Mouse (Mus musculus): ENCODE results near the gene Nck2.

Nck2 gene

DNA sequence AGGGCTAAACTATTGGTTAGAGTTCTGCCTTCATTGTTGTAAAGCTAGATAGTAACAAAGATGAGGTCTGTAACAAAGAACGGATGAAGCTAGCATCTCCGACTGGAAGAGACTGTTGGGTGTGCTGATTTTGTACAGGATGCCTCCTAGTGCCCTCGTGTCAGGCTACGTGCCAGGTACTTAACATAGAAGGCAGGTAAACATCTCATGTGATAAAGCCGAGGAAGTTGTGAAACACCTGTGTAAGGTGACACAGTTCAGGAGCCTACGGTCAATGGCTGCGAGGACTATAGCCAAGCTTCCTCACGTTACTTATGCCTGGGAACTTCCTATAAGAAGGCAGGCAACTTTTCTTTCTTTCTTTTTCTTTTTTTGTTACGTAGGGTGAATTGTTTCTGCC is at the start of gene Nck2:
Nck2 (plus strand) TSS at position 49 of the 400 bp plus-strand sequence.
- DNase-seq (ENCODE audit: low read depth in 2 of 2, low spot score in 2 of 2), result no peak

DNA sequence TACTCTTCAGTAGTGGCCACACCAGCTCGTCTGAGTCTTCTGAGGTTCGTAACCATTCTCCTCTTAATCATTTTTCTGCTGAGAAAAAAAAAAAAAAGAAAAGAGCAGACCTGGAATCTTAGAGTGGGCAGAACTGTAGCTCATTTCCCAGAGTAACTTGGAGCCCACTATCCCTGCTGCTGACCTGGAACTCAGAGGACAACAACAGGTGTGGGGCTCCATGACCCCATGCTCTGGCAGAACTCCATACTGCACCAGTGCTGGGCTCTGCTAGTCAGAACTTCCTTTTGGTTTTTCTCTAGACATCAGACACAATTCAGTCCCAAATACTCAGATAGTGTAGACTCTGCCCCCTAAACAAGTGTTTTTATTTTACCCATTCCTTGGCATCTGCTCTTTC is 49.3 kb upstream of the Nck2 start:
- DNase-seq (ENCODE audit: low read depth in 2 of 2, low spot score in 2 of 2), result no peak

DNA sequence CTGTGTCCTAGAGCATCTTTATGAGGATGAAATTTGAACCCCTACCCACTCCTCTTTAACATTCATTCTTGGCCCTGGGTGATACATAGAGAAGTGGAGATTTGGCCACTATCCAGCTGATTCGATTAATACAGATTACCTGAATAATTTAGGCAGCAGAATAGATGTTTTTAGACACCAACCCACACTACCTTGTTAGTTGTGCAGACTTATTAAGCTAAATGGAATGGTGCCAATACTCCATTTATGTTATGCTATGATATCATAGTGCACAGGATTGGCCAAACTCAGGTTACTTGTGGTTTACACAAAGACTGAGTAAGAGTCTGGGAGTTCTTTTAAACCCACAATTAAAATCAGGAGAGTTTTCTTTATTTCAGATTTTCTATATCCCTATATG is 48.6 kb upstream of the Nck2 start:
- DNase-seq (ENCODE audit: low read depth in 2 of 2, low spot score in 2 of 2), result no peak

- no peak for DNase-seq (ENCODE audit: low read depth in 2 of 2, low spot score in 2 of 2)
Measured at GRCm38 (mm10) chr1:43396522-43396921, 47.9 kb upstream of the Nck2 start.

DNA sequence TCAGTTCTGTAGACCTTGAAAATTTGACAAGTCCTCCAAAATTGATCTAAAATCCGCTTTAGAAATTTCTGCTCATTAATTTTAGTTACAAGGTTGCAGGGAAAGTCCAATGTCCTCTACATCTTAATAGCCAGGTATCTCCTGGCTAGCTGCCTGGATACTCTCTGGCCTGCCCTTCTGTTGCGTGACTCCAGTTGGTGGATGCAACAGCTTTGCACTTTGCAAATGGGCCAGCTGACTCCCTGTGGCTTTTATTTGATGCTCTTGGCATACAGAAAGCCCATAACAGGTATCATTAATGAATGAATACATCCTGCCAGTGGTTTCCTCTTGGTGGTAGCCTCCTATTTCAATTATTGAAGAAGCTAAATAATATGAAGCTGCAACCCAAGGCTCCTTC is 47.3 kb upstream of the Nck2 start:
- no peak for DNase-seq (ENCODE audit: low read depth in 2 of 2, low spot score in 2 of 2)

DNA sequence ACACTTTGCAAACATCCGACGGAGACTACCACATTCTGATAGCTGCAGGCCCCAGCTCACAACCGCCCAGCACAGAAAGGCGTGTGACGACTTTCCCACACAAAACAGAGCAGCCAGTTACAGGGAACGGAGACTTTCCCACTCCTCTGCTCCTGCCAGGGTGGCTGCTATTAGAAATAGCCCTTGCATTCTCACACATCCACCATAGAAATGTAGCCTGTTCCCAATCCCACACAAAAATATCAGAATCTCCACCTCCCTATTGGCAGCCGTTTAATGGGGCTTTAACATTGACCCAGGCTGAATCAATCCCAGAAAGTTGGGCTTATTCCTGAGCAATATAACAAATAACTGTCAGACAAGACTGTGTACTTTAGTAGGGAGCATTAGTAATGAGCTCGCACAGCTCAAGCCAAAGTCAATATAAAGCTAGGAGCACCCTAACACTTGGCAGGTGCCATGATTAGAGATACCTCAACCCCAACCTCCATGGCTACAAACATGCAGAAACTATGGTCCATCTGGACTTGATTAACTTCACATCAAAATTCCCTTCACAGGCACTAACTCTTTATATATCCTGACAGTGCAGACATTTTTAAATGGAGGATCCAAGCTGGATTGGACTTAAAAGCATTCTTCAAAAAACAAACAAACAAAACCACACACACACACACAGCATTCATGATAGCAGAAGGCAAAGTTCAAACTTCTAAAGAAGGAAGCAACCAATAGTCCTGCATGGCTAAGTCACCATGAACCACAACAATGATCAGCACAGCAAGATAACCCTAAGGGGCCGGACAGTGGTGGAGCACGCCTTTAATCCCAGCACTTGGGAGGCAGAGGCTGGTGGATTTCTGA is 45.4 kb upstream of the Nck2 start:
- no peak for DNase-seq (ENCODE audit: low read depth in 2 of 2, low spot score in 2 of 2)

- no peak for DNase-seq (ENCODE audit: low read depth in 2 of 2, low spot score in 2 of 2)
Measured at GRCm38 (mm10) chr1:43399602-43400216, 44.7 kb upstream of the Nck2 start.

DNA sequence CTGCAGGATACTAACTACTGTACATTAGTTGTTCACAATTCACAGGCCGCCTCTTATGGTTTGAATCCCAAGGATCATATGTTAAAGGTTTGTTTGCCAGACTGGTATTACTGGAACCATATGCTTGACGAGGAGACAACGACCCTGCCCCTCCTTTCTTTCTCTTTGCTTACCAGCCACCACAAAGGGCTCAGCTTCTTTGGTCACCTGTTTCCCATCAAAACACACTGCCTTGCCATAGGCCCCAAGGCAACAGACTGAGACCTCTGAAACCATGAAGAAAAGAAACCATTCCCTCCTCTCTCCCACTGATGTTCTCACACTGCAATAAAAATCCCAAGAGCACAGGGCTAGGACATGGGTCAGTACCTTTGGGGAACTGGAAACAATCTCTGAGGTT is 43.7 kb upstream of the Nck2 start:
- no peak for DNase-seq (ENCODE audit: low read depth in 2 of 2, low spot score in 2 of 2)

DNA sequence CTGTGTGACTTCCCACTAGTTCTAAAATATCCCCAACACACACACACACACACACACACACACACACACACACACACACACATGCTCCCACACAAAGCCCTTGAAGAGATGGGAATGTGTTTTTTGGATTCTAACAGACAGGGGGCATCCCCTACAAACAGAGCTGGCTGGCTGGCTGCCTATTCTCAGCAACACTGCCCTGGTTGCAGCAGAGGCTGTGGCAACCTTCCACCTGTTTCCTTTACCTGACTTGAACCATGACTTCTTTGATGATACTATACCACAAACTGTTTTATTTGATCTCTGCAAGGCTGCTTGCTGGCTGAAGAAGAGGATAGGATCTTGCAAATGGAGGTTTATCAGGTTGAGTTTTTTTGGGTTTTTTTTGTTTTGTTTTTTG is 41.0 kb upstream of the Nck2 start:
- DNase-seq (ENCODE audit: low read depth in 2 of 2, low spot score in 2 of 2), result peak; percentile 49 to 61

GRCm38 (mm10) chr1:43404693-43405678 is 39.4 kb upstream of the Nck2 start:
- DNase-seq (ENCODE audit: low read depth in 2 of 2, low spot score in 2 of 2), result no peak

DNA sequence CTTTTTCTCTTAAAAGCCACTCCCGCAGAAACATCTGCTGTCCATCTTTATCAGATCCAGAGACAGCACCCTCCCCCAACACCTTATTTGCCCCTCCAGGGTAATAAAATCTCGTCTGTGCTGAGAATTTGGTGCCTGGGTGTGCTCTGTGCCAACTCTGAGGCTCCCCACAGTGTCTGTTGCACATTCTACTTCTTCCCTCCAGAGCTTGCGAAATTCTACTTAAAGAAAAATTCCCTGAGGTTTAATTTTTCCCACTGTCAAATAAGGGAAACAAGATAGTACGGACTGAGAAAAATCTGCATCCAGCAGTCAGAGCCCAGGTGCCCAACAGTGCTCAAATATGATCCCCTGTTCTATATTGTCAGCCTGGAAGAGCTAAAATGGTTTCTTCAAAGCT is 35.4 kb upstream of the Nck2 start:
- DNase-seq (ENCODE audit: low read depth in 2 of 2, low spot score in 2 of 2), result no peak

GRCm38 (mm10) chr1:43412825-43413224 is 31.6 kb upstream of the Nck2 start:
- no peak for DNase-seq (ENCODE audit: low read depth in 2 of 2, low spot score in 2 of 2)

- DNase-seq (ENCODE audit: low read depth in 2 of 2, low spot score in 2 of 2), result no peak
Measured at GRCm38 (mm10) chr1:43413298-43413697, 31.1 kb upstream of the Nck2 start.

- DNase-seq (ENCODE audit: low read depth in 2 of 2, low spot score in 2 of 2), result no peak
Measured at GRCm38 (mm10) chr1:43413749-43414148, 30.6 kb upstream of the Nck2 start.

DNA sequence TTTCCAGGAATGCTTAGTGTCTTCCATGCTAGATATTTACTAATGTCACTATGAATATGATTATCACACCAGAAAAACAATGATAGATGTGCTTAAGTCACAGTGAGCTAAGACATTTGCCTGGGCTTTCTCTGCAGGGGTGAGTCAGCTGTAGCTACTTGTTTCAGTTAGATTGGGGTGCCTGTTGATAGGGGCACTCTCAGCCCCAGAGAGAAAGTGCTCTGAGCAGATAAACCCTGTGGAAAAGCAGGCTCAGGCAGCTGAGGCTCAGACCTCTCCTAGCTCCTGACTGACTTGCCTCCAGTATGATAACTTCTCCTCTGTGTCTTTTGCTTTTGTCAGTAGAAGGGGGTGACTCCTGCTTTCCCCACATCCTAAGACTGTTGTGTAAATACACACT is 30.2 kb upstream of the Nck2 start:
- DNase-seq (ENCODE audit: low read depth in 2 of 2, low spot score in 2 of 2), result no peak

- no peak for DNase-seq (ENCODE audit: low read depth in 2 of 2, low spot score in 2 of 2)
Measured at GRCm38 (mm10) chr1:43414971-43415370, 29.4 kb upstream of the Nck2 start.

GRCm38 (mm10) chr1:43422969-43423748 is 21.2 kb upstream of the Nck2 start:
- no peak for DNase-seq (ENCODE audit: low read depth in 2 of 2, low spot score in 2 of 2)

GRCm38 (mm10) chr1:43426526-43426925 is 17.9 kb upstream of the Nck2 start:
- DNase-seq (ENCODE audit: low read depth in 2 of 2, low spot score in 2 of 2), result no peak

DNA sequence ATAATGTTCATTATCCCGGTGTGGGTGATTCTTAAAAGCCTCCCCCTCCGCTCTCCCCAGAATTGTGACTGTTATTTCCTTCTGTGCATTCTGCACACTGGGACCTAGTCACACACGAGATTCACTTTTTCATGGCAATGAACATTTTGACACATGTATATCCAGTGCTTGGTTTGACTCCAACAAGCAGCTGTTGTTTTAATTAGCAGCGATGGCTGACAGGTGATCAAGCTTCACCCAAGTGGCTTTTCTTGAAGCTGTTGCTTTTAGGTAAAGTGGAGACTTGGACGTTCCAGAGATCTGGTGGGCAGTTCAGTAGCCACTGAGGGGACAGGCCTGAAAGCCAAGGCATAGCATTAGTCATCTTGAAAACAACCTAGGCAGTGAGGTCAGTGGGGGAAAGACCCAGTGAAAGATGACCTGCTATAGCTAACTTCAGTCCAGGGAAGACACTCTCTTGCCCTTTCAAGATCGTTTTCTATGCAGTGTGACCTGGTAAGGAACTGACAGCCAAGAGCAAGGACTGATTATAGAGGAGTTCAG is 17.3 kb upstream of the Nck2 start:
- no peak for DNase-seq (ENCODE audit: low read depth in 2 of 2, low spot score in 2 of 2)
